Mouse (Mus musculus): Measurements from ENCODE around the gene Mbtps1.

Gene Mbtps1

DNA sequence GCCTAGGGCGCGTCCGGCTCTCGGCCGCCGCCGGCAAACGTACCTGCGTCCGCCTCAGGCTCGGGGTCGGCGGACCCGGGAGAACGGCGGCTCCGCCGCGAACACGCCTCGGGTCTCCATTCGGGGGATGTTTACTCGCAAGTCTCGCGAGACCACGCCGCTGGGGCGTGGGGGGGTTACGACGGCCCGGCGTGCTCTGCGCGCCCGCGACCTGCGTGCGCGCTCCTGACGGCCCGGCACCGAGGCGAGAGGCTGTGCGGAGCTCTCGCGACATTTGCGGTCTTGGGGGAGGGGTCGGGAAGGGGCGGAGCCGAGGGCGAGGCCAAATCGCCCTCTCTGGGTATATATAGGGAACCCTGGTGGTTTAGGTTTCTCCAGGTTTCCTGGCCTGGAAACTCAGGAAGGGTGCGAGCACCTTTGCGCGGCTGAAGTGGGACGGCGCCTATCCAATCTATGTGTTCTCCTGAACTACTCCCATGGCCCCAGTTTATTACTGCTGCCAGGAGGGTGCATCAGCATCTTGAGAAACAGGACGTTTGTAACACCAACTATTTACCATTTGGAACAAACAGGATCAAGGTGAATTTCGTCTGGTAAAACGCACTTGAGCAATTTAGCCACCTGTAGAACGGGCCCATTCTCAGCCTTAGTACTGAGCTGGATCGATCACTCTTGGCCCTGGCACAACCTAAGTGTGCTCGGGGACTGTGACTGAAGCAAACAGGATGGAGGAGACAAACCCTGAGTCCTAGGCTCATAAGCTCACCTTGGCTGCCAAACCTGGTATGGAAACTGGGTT is at the start of gene Mbtps1:
Mbtps1 (minus strand) TSS at position 133 of the 799 bp plus-strand sequence.
- DNase-seq = peak; percentile 96 to 99

DNA sequence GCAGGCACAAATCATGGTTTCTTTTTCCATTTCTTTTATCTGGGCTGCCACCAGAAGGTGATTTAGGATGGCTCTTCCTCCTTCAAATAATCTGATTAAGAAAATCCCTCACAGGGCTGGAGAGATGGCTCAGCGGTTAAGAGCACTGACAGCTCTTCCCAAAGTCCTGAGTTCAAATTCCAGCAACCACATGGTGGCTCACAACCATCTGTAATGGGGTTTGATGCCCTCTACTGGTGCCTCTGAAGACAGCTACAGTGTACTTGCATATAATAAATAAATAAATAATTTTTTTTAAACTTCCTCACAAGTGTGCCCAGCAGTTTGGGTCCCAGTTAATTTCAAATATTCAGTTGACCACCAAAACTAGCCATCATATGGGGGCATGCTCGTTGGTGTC is 47.7 kb upstream of the Mbtps1 start:
- DNase-seq = no peak

DNA sequence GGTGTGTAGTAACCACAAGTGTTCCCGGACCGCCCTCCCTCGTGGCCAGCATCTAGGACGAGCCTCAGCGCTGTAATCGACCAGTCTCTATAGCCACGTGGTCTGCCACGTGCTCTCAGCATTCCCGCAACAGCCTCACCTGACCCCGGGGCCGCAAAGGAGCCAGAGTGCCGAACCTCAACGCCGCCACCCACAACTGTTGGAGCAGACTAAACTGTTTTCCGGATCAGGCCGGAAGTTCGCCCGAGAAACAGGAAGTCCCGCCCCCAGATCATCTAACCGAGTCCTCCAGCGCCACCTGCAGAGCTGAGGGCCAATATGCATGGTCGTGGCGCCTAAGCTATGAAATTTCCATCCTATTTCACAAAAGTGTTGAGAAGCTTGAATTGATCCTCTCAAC is 46.5 kb upstream of the Mbtps1 start, which contains the start of gene Taf1c:
Taf1c (minus strand) TSS at position 227 of the 400 bp plus-strand sequence.
- peak; percentile 97 to 98 for DNase-seq

DNA sequence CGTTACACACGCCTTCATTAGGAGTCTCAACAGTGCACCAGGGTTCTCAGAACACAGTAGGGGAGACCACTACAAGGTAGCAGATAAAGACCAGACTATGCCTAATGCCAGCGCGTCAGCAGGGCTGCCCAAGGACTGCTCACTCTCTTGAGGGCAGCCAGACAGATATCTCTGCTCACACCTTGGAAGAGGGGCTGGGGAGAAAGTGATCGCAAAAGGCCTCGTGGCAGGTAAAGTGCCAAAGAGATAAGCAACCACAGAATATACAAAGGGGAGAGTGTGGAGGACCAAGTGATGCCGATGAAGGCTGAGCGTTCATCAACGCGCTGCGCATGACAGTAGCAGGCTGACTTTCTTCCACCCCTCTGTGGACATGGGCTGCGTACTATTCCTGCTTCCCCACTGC is 45.9 kb upstream of the Mbtps1 start:
- DNase-seq = no peak

DNA sequence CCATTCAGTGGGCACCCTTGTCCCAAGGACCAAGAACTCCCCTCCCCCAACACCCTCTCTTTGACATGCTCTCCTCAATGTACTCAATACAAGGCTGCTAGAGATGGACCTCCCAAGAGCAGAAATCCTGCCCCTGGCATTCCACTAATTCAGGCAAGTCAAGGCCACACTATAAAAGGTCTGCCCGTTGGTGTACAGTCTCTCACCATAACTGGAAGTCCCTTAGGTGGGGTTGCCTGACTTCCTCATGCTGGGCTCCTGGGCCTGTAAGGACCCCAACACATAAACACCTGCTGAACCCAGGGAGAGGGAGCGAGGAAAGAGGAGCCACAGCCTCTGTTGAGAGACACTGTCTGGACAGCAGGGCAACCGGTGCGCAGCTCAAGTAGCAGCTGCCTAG is 45.2 kb upstream of the Mbtps1 start:
- DNase-seq = no peak

DNA sequence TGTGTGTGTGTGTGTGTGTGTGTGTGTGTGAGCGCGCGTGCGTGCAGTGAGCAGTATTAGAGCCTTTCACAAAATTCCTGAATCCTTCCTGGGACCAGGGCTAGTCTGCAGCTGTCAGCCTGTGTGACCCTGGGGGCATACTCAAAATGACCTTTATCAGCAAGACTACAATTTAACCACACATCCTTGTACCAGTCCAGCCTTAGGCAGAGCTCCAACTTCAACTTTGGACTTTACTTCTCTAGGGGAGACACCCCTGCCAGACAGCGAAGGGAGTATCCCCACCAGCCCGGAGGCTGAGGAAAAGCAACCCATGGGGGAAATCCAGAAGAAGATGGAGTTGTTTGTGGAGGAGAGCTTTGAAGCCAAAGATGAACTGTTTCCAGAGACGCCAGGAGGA is 32.9 kb upstream of the Mbtps1 start:
- DNase-seq = peak; percentile 57 to 70

DNA sequence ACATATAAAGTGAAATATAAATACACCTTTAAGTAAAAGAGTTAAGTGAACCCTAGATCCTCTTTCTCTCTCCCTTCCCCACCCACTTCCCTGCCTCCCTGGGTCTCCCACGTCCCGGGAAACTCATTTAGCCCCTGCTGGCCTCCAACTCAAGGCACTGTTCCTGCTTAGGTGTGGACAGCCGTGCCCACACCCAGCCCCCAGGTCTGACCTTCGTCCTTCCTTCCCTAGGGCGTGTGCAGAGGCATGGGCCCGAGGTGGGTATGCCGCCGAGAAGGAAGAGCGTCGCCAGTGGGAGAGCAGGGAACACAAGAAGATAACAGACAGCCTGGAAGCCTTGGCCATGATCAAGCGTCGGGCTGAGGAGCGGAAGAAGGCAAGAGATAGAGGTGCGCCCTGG is 31.8 kb upstream of the Mbtps1 start:
- peak in 1 of 2 experiments; percentile 32 for DNase-seq

DNA sequence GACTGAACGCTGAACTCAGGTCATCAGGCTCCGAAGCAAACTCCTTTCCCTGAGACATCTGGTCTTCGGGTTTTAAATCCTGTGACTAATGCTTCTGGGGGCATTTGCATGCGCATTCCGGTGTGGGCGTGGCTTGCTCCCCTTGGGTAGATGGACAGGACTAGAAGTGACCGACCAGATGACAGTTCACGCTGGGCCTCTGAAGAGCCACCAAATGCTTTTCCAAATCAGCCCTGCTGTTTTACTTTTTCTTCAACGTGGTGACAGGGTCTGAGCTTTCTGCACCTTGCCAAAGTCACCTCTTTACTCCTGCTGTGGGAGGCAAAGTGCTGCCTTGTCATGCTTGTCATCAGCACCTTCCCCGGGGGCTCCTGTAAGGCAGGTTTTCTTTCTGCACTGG is 30.3 kb upstream of the Mbtps1 start:
- DNase-seq = no peak

DNA sequence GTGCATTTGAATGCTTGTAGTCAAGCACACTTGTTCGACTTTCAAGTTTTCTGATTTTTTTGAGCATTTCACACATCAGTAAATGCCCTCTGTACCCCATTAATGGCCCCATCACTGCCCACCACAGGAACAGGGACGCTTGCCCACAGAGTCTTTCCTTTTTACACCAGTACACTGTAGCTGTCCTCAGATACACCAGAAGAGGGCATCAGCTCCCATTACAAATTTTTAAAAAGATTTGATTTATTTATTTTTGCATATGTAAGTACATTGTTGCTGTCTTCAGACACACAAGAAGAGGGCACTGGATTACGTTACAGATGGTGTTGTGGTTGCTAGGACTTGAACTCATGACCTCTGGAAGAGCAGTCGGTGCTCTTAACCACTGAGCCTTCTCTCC is 29.8 kb upstream of the Mbtps1 start:
- DNase-seq = no peak

DNA sequence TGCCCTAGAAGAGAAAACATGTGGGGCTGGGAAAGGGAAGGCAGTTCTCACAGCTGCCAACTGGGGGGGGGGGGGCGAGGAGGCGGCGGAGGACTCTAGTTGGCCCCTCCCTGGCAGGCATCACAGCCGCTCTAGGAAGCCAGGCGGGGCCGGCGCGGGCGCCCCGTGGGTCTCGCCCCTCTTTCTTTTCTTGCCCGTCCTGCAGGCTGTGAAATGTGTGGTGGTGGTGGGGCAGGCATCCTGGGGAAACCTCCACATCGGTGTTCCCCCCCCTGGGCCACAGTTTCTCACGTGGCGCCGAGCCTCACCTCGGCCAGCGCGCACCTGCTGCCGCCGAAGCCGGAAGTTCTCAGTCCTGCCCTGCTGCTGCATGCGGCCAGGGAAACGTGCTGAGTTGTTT is 27.4 kb upstream of the Mbtps1 start:
- DNase-seq = no peak

DNA sequence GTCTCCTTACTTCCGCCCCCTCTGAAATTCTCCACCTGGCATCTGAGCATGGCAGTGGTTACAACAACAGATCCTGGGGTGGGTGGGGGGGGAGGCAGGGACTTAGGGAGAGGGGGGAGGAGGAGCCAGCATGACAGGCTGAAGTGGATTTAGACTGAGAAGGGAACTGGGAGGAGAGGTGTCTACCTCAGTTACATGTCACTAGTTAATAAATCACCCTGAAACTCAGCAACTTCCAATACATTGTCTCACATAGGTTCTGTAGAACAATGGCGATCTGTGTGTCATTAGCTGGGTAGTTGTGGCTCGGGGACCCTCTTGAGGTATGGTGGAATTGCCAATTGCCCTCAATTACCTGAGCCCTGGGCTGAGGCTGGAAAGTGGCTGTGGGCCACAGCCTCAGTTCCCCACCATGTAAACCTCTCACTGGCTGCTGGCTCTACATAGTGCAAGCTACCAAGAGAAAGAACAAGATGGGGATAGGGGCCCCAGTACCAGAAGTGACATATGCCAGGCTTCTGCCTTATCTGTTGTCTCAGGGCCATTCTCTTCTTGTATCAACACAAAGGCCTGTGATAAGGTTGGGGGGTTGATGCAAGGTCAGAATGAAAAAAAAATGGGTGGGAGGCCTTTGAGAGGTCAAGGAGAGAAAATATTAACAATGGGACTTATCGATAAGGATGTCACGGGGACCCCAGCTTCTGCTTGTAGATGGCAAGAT is 22.1 kb upstream of the Mbtps1 start:
- no peak for DNase-seq

DNA sequence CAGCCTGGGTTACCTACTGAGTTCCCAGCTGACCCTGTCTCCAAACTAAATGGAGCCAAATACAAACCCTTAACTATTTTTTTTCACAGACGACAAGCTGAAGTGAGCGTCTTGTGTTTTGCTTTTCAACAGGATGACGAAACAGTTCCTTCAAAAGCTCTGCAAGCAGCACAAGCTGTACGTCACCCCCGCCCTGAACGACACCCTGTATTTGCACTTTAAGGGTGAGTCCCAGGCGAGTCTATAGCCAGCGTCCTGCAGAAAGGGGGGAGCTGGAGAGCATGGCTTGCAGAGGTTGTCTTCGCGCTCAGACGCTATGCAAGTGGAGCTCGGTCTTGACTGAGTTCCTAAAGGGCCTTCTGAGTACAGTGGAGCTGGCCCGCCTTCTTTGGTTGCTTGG is 20.6 kb upstream of the Mbtps1 start:
- DNase-seq = no peak

DNA sequence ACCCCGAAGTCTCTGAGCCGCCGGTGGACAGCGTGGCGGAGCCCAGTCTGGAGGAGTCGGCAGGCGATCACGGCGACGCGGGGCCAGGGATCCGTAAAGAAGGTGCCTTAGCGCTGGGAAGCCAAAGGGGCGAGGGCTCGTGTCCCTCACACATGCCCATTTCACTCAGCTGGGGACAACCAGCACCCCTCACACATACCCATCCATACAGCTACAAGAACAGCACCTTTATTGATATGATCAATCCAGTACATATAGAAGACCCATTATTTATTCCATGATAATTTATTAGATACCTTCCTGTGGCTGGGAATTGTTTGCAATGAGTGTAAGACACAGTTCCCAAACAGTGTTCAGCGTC is 16.8 kb upstream of the Mbtps1 start:
- no peak for DNase-seq

DNA sequence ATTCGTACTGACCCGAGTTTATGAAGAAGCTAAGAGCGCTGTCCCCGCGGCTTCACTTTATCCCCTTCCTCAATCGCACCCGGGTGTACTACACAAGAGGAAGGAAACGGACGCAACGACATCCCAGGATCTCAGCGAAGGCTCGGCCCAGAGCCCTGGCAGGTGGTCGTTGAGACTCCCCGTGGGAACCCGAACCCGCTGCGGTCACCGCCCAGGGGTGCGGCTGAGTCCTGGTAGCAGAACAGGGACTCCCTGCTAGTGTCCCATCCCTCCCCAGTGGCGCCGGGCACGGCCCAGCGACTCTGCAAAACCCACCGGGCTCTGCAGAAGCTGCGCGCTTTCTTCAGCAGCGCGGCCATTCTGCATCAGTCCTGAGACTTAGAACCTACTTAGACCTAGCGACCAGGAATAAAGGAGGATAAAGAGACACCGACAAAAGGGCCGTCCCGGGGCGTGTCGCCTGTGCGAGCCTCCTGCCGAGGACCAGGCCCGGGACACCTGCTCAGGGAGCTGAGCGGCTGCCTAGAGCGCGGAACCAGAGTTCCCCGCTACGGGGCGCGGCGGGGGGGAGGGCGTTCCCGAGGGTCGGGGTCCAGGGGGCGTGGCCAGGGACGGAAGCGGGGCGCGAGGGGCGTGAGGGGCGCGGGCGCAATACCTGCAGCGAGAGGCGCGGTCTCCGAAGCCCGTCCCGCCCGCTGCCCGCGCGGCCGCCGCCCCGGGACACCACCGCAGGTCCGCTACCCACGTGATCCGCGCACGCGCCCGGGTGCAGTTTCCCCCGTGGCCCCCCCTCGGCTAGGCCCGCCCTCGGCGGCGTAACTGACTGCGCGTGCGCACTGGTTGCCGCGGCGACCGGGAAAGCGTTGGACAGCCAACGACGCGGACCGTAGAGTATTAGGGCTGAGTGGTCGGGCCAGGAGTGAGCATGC is 16.2 kb upstream of the Mbtps1 start, which contains the start of the genes Hsdl1 and Dnaaf1:
Hsdl1 (minus strand) TSS at position 747 of the 929 bp plus-strand sequence.
Dnaaf1 (plus strand) TSS at position 799 of the 929 bp plus-strand sequence.
- DNase-seq = peak; percentile 95 to 99

DNA sequence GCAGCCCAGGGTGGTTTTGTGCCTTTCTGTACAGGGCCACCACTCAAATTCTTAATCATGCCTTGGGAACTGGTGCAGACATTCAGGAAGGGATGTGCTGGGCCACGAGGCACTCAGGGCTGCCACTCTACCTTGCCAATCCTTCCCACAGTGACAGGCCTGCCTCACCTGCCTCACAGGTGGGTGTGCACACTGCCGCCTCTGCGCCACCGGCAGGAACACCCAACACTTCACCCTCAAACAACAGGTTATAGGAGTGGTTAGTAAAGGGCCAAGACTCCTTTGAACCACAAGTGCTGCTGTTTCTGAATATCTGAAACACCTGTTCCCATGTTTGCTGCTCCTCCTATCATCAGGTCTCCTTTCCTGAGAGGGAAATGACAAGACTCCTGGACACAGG is 13.9 kb upstream of the Mbtps1 start:
- no peak for DNase-seq

DNA sequence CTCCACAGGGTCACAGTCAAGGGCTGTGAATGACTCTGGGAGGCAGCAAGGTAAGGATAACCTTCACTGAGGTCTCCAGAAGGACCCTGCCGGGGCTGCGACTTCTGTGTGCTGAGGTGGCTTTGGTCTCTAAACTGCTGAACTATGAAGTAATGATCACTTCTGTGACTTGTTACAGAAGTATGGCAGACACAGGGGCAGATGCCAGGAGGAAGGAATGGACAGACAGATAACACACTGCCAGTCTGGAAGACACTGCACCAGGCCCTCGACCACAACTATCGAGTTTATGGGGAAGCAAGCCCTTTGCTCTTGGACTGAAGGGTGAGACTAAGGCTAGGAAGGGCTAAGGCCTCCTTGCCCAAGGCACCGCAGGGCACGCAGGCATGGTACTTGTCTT is 12.6 kb upstream of the Mbtps1 start:
- DNase-seq = no peak

DNA sequence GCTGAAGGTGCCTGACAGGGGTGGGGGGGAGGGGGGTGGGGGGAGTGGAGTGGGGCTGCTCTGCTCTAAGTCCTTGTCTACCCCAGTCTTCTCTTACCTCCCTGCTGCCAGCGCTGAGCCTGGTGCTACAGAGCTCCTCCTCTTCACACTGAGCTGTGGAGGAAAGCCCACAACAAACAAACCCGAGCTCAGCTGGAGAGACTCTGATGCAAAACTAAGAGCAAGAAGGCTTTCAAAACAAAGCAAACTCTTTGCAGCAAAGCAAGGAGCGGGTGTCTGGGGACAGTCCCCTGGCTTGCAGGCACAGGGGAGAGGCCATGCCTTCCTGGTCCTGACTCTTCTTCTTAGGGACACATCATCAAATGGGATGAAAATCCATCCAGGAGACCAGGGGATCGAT is 11.3 kb upstream of the Mbtps1 start:
- DNase-seq = no peak

DNA sequence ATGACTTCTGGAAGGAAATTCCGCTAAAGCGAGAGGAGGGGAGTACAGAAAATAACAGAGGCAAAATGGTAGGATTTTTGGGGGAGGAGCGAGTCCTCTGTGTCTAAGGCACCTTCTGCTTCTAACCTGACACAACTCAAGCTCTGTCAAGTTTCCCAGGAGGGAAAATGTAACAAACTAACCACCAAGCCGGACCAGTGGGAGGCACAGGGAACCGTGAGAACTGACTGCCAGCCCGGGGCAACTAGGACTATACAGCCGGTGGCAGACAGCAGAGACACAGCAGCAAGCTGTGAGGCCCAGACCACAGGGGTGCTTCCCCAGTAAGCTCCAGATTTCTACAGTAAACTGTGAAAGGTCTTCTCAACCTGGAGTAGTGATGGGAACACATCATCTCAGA is 10.4 kb upstream of the Mbtps1 start:
- no peak for DNase-seq

DNA sequence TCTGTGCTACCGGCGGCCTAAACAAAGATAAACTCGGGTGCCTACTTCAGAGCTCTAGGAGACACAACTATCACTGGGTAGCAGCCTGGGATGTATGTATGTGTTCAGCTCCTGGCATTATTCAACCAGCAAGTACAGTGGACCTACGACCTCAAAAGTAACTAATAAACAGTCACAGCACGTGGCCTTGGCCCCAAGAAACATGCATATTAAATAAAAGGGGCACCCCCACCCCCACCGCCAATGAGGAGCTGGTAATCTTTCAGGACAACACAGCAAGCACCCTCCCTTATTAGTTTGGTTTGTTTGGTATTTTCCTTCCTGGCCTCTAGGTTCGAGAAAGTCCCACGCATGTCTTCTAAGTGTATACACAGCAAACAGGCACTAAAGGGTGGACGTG is 9.7 kb upstream of the Mbtps1 start:
- peak; percentile 31 to 65 for DNase-seq

DNA sequence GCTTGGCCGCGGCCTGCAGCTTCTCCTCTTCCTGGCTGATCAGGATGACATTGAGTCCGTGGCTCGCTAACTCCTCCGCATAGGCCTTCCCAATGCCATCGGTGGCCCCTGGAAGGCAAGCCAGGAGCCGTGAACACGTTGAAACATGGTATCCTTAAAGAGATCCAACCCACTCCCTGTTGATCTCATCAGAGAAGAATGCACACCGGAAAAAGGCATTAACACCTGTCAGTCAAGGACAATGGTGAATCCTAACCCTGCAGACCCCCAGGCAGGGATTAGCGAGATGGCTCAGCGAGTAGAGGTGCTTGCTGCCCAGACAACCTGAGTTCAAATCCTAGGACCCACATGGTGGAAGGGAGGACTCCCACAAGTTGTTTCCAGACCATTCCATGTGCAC is 7.8 kb upstream of the Mbtps1 start:
- DNase-seq = no peak

DNA sequence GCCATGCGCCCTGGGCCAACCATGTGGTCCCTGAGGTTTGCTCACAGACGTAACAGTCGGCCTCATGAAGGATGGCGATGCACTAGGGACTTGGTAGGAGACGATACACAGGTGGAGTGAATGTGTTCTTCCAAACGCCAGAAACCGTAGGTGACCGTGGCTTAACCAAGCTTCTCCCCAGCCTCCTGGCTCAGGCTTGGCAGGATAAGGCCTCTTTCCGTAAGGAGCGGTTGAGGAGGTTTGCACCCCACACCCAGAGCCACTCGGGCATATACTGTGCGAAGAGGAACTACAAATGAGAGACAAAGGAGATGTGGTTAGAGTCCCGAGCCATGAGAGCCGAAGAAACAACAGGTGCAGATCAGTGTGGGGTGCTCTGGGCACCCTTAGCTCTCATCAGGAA is 5.3 kb upstream of the Mbtps1 start:
- no peak for DNase-seq

DNA sequence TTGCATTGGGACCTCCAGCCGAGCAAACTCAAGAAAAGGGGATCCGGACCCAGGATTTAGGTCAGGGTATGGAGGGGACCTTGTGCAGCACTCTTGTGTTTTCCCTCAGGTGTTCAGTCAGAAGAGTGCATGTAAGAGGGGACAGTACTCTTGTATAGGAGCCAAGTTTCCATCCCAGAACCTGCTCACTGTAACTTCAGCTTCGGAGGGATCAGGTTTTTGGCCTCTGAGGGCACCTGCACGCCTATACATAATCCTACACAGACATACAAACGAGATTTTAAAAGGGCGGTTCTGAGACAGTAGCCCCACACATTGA is 826 bp upstream of the Mbtps1 start:
- DNase-seq = no peak
